Mouse (Mus musculus) activated CD4-positive, CD25-positive, alpha-beta regulatory T cell, adult 9 weeks (primary cell): ENCODE measurements around the gene Gm7138. TPM values are rescaled to one million over a fixed set of nuclear protein-coding genes. Genes with fewer than 3 reads are reported as not detected.

Experiments used
- polyA plus RNA-seq: library from polyadenylated mRNA; unstranded; fragments of 100-300 nt; shearing (Covaris generic); gene quantifications from one replicate; pipeline ENCODE4 v1.2.1, GENCODE M21; 2017

The Gm7138 gene
- polyA plus RNA-seq = not detected

GRCm38 (mm10) chr10:77776844-77777243 lies at the start of gene Gm7138:
Gene Gm7138, minus strand, starts transcription at chr10:77776944.

GRCm38 (mm10) chr10:77814382-77814781 lies 37.6 kb upstream of the Gm7138 start, which contains the start of gene Gm2696:
Gene Gm2696, plus strand, starts transcription at chr10:77814682.

DNA sequence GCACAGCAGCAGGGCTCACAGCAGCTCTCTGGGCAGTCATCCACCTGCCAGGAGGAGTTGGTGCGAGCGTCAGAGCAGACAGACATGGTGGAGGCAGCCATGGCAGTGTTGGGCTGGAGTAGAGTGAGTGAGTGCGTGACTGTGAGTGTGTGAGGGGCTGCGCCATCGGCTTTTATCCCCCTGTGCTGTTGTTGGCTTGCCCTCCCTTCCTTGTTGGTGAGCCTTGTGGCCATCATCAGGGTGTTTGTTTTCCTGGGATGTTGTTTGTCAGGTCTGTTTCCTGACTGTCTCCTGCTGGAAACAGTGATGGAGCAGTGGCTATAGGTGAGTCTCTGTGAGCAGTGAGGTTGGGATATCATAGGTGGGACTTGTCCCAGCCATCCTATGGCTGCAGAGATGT lies 35.0 kb upstream of the Gm7138 start, which contains the start of gene Gm9507:
TSS of gene Gm9507 (minus strand) at position 101 of the 400 bp plus-strand sequence.

DNA sequence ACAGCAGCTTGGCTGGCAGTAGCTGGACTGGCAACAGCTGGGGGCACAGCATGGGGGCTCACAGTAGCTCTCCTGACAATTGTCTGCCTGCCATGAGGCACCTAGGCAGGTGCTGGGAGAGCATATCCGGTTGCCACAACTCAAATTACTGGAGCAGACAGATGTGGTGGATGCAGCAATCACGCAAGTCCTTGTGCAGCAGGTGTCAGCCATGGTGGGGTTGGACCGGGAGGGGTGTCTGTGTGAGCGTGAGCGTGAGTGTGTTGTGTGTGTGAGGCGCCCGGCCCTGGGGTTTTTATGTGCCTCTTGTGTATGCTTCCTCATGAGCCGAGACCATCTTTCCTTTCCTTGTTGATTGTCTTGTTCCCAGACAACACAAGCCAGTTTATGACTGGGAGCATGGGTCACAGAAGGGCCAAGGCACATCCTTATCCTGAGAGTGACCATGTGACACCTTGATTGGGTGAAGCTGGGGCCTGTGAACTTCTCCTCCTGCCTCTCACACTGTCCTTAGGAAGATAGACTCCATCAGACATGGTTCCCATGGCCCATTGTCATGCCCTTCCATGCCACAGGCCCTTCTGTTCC lies 22.3 kb upstream of the Gm7138 start, which contains the start of gene Gm19668:
TSS of gene Gm19668 (minus strand) at position 213 of the 588 bp plus-strand sequence.

DNA sequence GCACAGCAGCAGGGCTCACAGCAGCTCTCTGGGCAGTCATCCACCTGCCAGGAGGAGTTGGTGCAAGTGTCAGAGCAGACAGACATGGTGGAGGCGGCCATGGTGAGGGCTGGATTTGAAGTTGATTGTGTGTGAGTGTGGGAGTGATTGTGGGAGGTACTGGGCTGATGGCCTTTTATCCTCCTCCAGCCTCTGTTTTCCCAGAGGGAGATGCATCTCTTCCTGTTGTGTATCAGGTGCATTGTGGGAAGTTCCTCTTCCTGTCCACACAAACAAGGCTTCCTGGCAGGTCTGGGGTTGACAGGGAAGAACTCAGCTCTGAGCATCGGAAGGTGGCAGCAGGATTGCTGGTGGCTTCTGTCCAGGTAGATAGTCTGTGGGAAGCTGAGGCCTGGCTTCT lies 18.2 kb upstream of the Gm7138 start, which contains the start of gene Gm9639:
TSS of gene Gm9639 (minus strand) at position 101 of the 400 bp plus-strand sequence.

DNA sequence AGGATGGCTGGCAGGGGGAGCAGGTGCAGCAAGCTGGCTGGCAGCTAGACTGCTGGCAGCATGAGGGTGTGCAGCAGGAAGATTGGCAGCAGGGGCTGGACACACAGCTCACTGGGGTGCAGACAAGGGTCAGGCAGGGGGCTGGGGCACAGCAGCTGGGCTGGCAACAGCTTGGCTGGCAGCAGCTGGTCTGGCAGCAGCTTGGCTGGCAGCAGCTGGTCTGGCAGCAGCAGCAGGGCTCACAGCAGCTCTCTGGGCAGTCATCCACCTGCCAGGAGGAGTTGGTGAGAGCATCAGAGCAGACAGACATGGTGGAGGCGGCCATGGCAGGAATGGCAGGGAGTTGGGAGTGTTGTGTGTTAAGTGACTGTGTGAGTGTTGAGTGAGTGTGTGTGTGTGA lies 11.1 kb upstream of the Gm7138 start, which contains the start of gene Gm7137:
TSS of gene Gm7137 (minus strand) at position 325 of the 400 bp plus-strand sequence.

GRCm38 (mm10) chr10:77782442-77782841 lies 5.7 kb upstream of the Gm7138 start, which contains the start of gene Gm3250:
Gene Gm3250, minus strand, starts transcription at chr10:77782542.

GRCm38 (mm10) chr10:77771225-77771624 lies 5.5 kb downstream of the Gm7138 start, which contains the start of gene Gm3238:
Gene Gm3238, minus strand, starts transcription at chr10:77771325.

GRCm38 (mm10) chr10:77759582-77759981 lies 17.2 kb downstream of the Gm7138 start, which contains the start of gene Gm3233:
Gene Gm3233, minus strand, starts transcription at chr10:77759682.

GRCm38 (mm10) chr10:77751254-77751653 lies 25.5 kb downstream of the Gm7138 start, which contains the start of gene Gm9736:
Gene Gm9736, minus strand, starts transcription at chr10:77751354.

GRCm38 (mm10) chr10:77741924-77742688 lies 34.6 kb downstream of the Gm7138 start, which contains the start of gene Gm18596:
Gene Gm18596, minus strand, starts transcription at chr10:77742638.

Other genes with a start within 250 kb of the Gm7138 start
- 631 TPM for gene Itgb2, start 246.7 kb downstream of the Gm7138 start, polyA plus RNA-seq
- gene Pttg1ip, start 195.2 kb downstream of the Gm7138 start, polyA plus RNA-seq = 108 TPM
- 116 TPM for gene Sumo3, start 170.8 kb downstream of the Gm7138 start, polyA plus RNA-seq
- gene Gm49325, start 170.7 kb downstream of the Gm7138 start, polyA plus RNA-seq = not detected
- gene Ube2g2, start 154.7 kb downstream of the Gm7138 start, polyA plus RNA-seq = 58.6 TPM
- gene Tspear, start 90.4 kb downstream of the Gm7138 start, polyA plus RNA-seq = 0.59 TPM
- not detected for gene Gm19402, start 86.2 kb downstream of the Gm7138 start, polyA plus RNA-seq
- gene Gm9508, start 79.7 kb downstream of the Gm7138 start, polyA plus RNA-seq = not detected
- not detected for gene Gm10272, start 70.3 kb downstream of the Gm7138 start, polyA plus RNA-seq
- not detected for gene Gm10024, start 65.5 kb downstream of the Gm7138 start, polyA plus RNA-seq
- gene Gm10142, start 61.1 kb downstream of the Gm7138 start, polyA plus RNA-seq = not detected
- not detected for gene Krtap12-1, start 56.3 kb downstream of the Gm7138 start, polyA plus RNA-seq
- not detected for gene Gm10100, start 50.5 kb downstream of the Gm7138 start, polyA plus RNA-seq
- gene Gm18596, start 34.3 kb downstream of the Gm7138 start, polyA plus RNA-seq = not detected
- gene Gm9736, start 25.6 kb downstream of the Gm7138 start, polyA plus RNA-seq = not detected
- gene Gm3233, start 17.3 kb downstream of the Gm7138 start, polyA plus RNA-seq = not detected
- gene Gm3238, start 5.6 kb downstream of the Gm7138 start, polyA plus RNA-seq = not detected
- gene Gm3250, start 5.6 kb upstream of the Gm7138 start, polyA plus RNA-seq = not detected
- gene Gm7137, start 11.3 kb upstream of the Gm7138 start, polyA plus RNA-seq = not detected
- gene Gm9639, start 18.1 kb upstream of the Gm7138 start, polyA plus RNA-seq = not detected
- not detected for gene Gm19668, start 22.2 kb upstream of the Gm7138 start, polyA plus RNA-seq
- gene Gm9507, start 34.9 kb upstream of the Gm7138 start, polyA plus RNA-seq = not detected
- gene Gm2696, start 37.7 kb upstream of the Gm7138 start, polyA plus RNA-seq = not detected
- not detected for gene Krtap10-4, start 50.2 kb upstream of the Gm7138 start, polyA plus RNA-seq
- not detected for gene Krtap10-10, start 59.0 kb upstream of the Gm7138 start, polyA plus RNA-seq
- gene Gm36176, start 69.9 kb upstream of the Gm7138 start, polyA plus RNA-seq = not detected
- gene Gm10318, start 75.9 kb upstream of the Gm7138 start, polyA plus RNA-seq = not detected
- not detected for gene Gm3285, start 85.0 kb upstream of the Gm7138 start, polyA plus RNA-seq
- gene Lrrc3, start 125.6 kb upstream of the Gm7138 start, polyA plus RNA-seq = not detected
- 1.3 TPM for gene Trpm2, start 193.6 kb upstream of the Gm7138 start, polyA plus RNA-seq
- gene 1810043G02Rik, start 201.6 kb upstream of the Gm7138 start, polyA plus RNA-seq = 10.6 TPM
- gene Pfkl, start 233.1 kb upstream of the Gm7138 start, polyA plus RNA-seq = 94.5 TPM